Mouse (Mus musculus) gastrocnemius, postnatal 36 days (tissue): ENCODE measurements around the gene Lrrc26. TPM values are rescaled to one million over a fixed set of nuclear protein-coding genes. Genes with fewer than 3 reads are reported as not detected.

ENCODE experiments used
- DNase-seq, 2 experiments: peaks; one replicate each; pipeline ENCODE4 v3.0.0; 2022
- intact Hi-C: fragments of 180-260 bp; cut with DNase I; formaldehyde crosslinking; loops from one replicate; pipeline ENCODE4 v1.15.1; 2025
- total RNA-seq, 2 experiments: library from RNA; stranded (reverse); gene quantifications; 2 replicates each; pipeline ENCODE4 v1.2.3; 2021

Gene Lrrc26
- total RNA-seq, 2 experiments from 2014 or later: not detected

- intact Hi-C loops: no loop called here
- peak in 1 of 2 experiments; percentile 25 for DNase-seq
These were observed 2.4 kb downstream of the Lrrc26 start for GRCm38 (mm10) chr2:25292054-25292544.

DNA sequence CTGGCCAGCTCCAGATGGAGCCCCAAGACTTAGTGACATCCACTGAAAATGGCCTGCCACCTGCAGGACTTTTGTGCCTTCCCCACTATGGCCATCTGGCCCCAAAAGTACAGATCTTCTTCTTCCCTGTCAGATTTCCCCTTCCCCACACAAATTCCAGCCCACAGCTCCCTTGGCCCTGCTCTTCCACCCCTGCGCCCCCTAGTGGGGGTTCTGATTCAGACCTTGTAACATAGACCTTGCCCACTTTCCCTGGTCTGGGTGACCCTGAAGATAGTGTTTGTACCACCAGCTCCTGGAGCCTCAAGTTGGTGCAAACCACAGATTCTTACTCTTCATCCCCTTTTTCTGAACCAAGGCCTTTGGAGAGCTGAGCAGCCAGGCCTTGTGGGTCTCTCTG, 3.1 kb downstream of the Lrrc26 start:
- intact Hi-C loops: no loop called here

GRCm38 (mm10) chr2:25293706-25294105, 4.0 kb downstream of the Lrrc26 start:
- intact Hi-C loops: loop anchor here (2.0 kb wide), 1 partner anchor 99 kb away; no protein-coding TSS in a partner anchor
- DNase-seq: no peak

More for the DNA sequence above, 3.1 kb downstream of the Lrrc26 start:
- DNase-seq: peak; percentile 55 to 73

GRCm38 (mm10) chr2:25297093-25297492, 7.4 kb downstream of the Lrrc26 start:
- DNase-seq: no peak
- intact Hi-C loops: no loop called here

DNA sequence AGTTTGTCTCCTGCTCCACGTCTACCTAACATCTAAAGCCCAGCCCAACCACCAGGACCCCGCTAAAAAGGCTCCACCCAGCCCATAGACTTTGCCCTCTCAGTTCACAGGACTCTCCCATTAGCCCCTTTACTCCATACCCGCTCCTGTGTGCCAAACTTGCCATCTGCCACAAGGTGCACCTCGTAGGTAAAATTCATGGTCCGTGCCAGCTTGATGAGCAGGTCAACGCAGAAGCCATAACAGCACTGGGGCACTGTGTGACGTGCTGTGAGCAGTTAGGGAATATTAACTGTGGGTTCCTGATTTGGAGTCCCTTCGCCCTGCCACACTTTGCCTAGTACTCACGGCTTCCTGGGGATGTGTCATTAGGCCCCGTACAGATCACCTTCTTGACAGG, 8.3 kb downstream of the Lrrc26 start:
- DNase-seq: no peak
- intact Hi-C loops: no loop called here

DNA sequence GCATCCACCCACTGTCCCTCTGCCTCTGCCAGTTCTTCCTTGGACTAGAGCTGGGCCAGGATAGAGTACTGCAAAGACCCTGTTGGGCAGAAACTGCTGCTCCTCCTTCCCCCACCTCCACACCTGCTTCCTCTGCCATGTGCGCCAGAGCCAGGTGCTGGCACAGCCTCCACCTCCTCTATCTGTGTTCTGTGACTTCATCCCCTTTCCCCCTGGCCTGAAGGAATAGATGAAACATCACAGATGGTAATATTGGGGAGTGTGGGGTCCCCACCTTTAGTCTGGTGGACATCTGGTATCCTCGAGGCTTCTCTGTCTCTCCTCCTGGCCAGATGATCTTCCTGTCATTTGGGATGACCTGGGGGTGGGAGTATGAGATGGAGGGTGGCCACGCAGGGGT, 13.7 kb downstream of the Lrrc26 start:
- intact Hi-C loops: no loop called here
- no peak for DNase-seq

GRCm38 (mm10) chr2:25303931-25304656, 14.4 kb downstream of the Lrrc26 start:
- no peak for DNase-seq
- intact Hi-C loops: no loop called here

DNA sequence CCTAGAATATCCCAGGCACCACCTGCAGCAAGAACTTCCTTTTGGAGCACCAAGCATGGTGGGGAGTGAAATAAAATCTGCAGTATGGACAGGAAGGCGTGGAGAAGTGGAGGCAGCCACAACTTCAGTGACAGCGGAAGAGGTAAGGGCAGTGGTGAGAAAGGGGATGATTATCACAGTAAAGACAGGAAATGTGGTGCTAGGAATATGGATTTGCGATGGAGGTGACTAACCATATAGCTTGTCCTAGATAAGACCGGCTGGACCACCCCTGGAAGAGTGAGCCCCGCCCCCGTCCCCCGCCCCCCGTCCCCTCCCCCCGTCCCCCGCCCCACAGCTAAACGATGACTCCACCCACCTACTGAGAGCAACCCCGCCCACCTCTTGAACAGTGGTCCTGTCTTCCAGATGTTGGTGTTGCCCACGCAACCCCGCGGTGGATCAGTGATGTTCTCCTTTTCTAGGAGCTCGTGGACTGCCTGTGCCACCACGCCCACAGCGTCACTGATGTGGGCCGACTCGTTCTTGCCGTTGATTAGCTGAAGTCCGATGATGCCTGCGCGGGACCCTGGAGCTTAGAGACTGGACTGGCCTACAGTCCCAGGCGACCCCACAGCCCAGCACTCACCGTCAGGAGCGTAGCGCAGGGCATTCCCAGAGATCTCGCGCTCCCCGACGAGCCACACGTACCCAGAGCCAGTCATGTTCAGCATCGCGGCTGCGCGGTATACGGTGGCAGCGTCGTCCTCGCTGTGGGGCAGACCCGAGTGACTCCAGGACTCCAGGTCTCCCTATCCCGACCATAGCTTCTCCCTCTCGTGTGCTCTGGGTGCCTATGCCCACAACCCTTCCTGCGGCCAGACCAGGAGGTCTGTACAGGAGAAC, 15.2 kb downstream of the Lrrc26 start:
- intact Hi-C loops: no loop called here
- DNase-seq: no peak

DNA sequence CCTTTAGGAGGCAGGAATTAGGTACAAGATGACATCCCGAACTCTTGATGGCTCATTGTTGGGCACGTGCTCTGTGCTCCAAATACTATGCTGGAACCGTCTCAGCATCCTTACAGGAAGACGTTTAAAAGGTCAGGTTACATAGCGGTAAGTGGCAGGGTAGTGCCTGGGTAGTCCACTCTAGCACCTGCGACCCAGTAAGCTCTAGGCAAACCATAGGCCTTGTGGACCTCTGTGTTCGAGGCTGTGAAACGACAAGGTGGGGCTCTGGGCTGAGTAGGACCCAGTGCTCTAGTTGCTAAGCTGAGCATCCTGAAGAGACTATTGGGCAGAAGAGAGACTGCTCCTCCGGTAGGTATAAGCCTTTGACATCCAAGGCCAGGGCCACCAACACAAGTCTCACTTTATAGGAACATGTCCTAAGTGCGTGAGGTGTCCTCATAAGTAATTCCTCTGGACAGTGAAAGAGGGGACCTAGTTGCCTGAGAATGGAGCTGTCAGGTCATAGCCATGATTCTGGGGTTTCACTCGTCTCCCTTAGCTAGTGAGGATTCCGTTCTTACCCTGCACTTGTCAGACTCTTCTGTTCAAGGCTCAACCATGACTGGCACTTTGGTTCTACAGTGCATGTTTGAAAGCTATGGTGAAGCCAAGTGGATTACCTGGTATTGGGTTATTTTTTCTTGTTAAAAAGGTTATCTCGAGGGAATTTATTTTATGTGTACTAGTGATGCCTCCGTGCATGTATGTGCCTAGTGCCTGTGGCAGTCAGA, 16.1 kb downstream of the Lrrc26 start:
- intact Hi-C loops: no loop called here
- no peak for DNase-seq

GRCm38 (mm10) chr2:25310180-25310579, 20.5 kb downstream of the Lrrc26 start:
- DNase-seq: no peak
- intact Hi-C loops: no loop called here

- intact Hi-C loops: no loop called here
- no peak for DNase-seq
These were observed 21.3 kb downstream of the Lrrc26 start for GRCm38 (mm10) chr2:25310969-25311368.

- no peak for DNase-seq
These were observed 21.8 kb downstream of the Lrrc26 start for GRCm38 (mm10) chr2:25311491-25311891.

GRCm38 (mm10) chr2:25318119-25318966, 28.6 kb downstream of the Lrrc26 start:
- no peak for DNase-seq
- intact Hi-C loops: no loop called here

More at GRCm38 (mm10) chr2:25311491-25311891, 21.8 kb downstream of the Lrrc26 start:
- intact Hi-C loops: no loop called here

GRCm38 (mm10) chr2:25318971-25319773, 29.5 kb downstream of the Lrrc26 start, which contains the start of gene Grin1:
TSS of gene Grin1 (minus strand) at chr2:25319187.
- intact Hi-C loops: no loop called here

DNA sequence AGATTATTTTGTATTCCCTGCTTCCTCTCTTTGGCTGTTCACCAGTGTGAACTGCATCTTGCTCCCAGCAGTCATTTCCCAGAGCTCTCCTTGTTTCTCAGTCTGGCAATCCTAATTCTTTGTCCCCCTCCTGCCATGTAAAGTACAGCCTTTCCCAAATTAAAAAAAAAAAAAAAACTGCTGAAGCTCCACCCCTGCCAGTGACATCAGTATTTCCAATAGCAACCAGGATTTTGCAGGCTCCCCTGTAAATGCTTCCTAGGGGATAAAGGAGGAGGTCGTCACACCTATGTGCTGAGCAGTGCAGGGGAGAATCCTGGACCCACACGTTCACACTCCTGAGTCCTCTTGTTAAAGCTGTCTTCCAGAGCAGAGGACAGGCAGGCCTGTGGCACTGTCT, 30.4 kb downstream of the Lrrc26 start:
- intact Hi-C loops: no loop called here
- DNase-seq: no peak

More at GRCm38 (mm10) chr2:25318971-25319773, 29.5 kb downstream of the Lrrc26 start, which contains the start of gene Grin1:
- DNase-seq: peak; percentile 24 to 29

DNA sequence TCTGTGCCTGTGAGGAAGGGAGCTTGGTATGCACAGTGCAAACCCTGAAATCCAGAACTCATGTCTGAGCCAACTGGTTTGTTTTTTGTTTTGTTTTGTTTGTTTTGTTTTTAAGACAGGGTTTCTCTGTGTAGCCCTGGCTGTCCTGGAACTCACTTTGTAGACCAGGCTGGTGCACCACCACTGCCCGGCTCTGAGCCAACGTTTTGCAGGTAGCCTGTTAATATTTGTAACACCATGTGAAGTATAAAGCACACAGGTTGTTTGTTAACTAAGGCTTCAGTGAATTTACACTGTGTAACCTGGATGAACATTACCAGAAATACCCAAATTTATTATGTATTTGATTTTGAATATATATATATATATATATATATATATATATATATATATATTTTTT, 36.3 kb downstream of the Lrrc26 start:
- intact Hi-C loops: loop anchor here (5.0 kb wide), 1 partner anchor 39 kb away; the partner anchor contains the start of genes Lrrc26 and Tmem210
- DNase-seq: no peak

- intact Hi-C loops: loop anchor here (5.0 kb wide), 1 partner anchor 41 kb away; the partner anchor contains the start of genes Lrrc26 and Tmem210
- DNase-seq: no peak
These were observed 38.7 kb downstream of the Lrrc26 start for GRCm38 (mm10) chr2:25328440-25328839.

- intact Hi-C loops: loop anchor here (5.0 kb wide), 1 partner anchor 59 kb away; the partner anchor contains the start of genes Anapc2 and Ssna1
- no peak for DNase-seq
These were observed 41.8 kb downstream of the Lrrc26 start for GRCm38 (mm10) chr2:25331470-25331869.
